Mouse (Mus musculus) small intestine, adult 2 months (tissue): ENCODE data around the gene Rpgrip1l.

Experiments used
- CTCF ChIP-seq: fragments of 200-500 bp; IDR thresholded peaks from 2 replicates; pipeline ENCODE4 v1.5.1; 2012; ENCODE audit warnings: low read depth, mild to moderate bottlenecking, control low read depth, inconsistent platforms, low read length, moderate library complexity, mixed read lengths; ENCODE audit not compliant: insufficient replicate concordance, insufficient read length; ENCODE audit errors: extremely low read depth
- POLR2A ChIP-seq: fragments of 200-500 bp; IDR thresholded peaks from 2 replicates; pipeline ENCODE4 v1.6.1; 2012; ENCODE audit warnings: low read depth, mild to moderate bottlenecking, control low read depth, inconsistent platforms, low read length, moderate library complexity

- no peak for TF ChIP-seq POLR2A
- no peak for TF ChIP-seq CTCF
Observed at GRCm38 (mm10) chr8:91295786-91296185, 17.3 kb downstream of the Rpgrip1l start.
